Mouse (Mus musculus) limb, embryonic 11.5 days (tissue): Measurements from ENCODE around the gene Mindy2. TPM values are rescaled to one million over a fixed set of nuclear protein-coding genes. Genes with fewer than 3 reads are reported as not detected.

Experiments
- ATAC-seq: fragments of 200-750 bp; cut with Nextera tagmentation; 2 replicates; pipeline ENCODE4 v1.8.0; 2017; ENCODE audit warnings: low read depth; ENCODE audit not compliant: insufficient number of reproducible peaks, low FRiP score, low TSS enrichment
- DNase-seq: peaks from one replicate; pipeline ENCODE4 v3.0.0-alpha.2; 2015; ENCODE audit warnings: low spot score
- H3K27ac ChIP-seq: fragments of 300-500 bp; sonication (generic); replicated peaks from 2 replicates; pipeline ENCODE4 v1.5.1; 2014; ENCODE audit warnings: low read depth, mild to moderate bottlenecking, low read length
- H3K27me3 ChIP-seq: fragments of 300-500 bp; sonication (generic); 2 replicates; pipeline ENCODE4 v1.6.1; 2014; ENCODE audit warnings: mild to moderate bottlenecking, low read length, mixed read lengths; ENCODE audit not compliant: control insufficient read depth, insufficient read depth
- H3K36me3 ChIP-seq: fragments of 300-500 bp; sonication (generic); 2 replicates; pipeline ENCODE4 v1.6.1; 2014; ENCODE audit warnings: mild to moderate bottlenecking, low read length, moderate library complexity, mixed read lengths; ENCODE audit not compliant: control insufficient read depth, insufficient read depth
- H3K4me1 ChIP-seq: fragments of 300-500 bp; sonication (generic); 2 replicates; pipeline ENCODE4 v1.6.1; 2014; ENCODE audit warnings: low read length, mixed read lengths; ENCODE audit not compliant: control insufficient read depth, insufficient read depth
- H3K4me2 ChIP-seq: fragments of 300-500 bp; sonication (generic); 2 replicates; pipeline ENCODE4 v1.6.1; 2014; ENCODE audit warnings: low read depth, mild to moderate bottlenecking, moderate library complexity; ENCODE audit not compliant: severe bottlenecking
- H3K4me3 ChIP-seq: fragments of 300-500 bp; sonication (generic); 2 replicates; pipeline ENCODE4 v1.5.1; 2014; ENCODE audit warnings: low read depth, low read length
- H3K9ac ChIP-seq: fragments of 300-500 bp; sonication (generic); 2 replicates; pipeline ENCODE4 v1.6.1; 2014; ENCODE audit warnings: mild to moderate bottlenecking, low read length
- H3K9me3 ChIP-seq: fragments of 300-500 bp; sonication (generic); 2 replicates; pipeline ENCODE4 v1.6.1; 2016; ENCODE audit warnings: low read length; ENCODE audit not compliant: control insufficient read depth
- WGBS: fragments of 180-500 bp; shearing (Covaris S2); extraction: QIAGEN DNeasy Blood & Tissue Kit; methylation state at CpG from one replicate; pipeline ENCODE4 v1.1.7; 2014; 5-methylcytosine and 5-hydroxymethylcytosine counted together
- polyA plus RNA-seq: library from polyadenylated mRNA; unstranded; fragments of >200 nt; fragmentation: Nextera tagmentation; extraction: Ambion mirVana; gene quantifications from 2 replicates; pipeline ENCODE4 v1.2.1, GENCODE M21; 2014

Mindy2 gene
- polyA plus RNA-seq, 1 experiment from 2014 or later: 4.3 TPM

DNA sequence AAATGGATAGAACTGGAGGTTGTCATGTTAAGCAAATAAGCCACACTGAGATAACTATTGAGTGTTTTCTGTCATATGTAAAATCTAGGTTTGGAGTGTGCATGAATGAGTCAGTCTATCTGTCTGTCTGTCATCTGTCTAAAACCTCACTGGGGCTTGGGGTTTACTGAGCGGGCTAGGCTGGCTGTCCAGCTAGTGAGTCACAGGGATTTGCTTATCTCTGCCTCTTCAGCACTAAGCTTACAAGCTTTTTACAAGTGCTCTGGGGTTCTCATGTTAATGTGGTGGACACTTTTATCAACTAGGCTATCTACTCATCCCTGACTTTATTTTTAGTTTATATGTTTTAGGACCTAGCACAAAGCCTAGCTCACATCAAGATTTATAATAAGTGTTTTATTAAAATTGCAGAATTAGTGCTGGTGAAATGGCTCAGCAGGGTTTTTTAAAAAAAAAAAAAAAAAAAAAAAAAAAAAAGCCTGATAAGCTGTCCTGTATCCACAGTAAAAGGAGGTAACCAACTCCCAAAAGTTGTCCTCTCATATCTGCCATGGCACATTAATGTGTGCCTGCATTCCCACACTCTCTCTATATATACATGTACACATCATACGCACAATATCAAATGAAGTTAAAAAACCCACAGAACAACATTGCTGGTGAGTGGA lies 31.5 kb upstream of the Mindy2 start:
- Histone ChIP-seq H3K4me1 (no peaks in the 10 kb centered on the region), H3K4me2 (no peak overlapping the region), H3K4me3 (no peak overlapping the region), H3K9ac (no peak overlapping the region), H3K9me3 (no peaks in the 10 kb centered on the region), H3K27ac (no peak overlapping the region), H3K27me3 (no peaks in the 10 kb centered on the region), H3K36me3 (no peaks in the 10 kb centered on the region)
- no peak for DNase-seq
- ATAC-seq: no peak
- 91% methylated on average over 2 of the region's 2 CpGs for WGBS

DNA sequence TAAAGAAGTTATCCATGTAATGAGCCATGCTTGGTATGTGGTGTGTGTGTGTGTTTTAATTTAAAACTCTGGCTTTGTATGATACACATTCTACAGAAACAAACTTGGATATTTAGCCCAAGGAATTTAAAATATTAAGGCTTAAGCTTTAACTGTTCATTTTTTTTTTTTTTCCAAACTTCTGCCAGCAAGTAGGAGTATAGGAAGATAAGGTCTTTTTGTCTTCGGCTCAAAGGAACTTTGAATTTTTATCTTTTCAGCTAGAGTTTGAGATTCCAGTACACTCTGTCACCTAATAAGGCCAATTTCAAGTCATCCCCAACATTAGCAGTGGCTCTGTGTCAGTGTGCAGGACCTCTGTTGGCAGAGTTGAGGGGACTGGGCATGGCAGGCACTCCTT lies 25.2 kb upstream of the Mindy2 start:
- Histone ChIP-seq H3K9ac (no peak overlapping the region), H3K9me3 (no peaks in the 10 kb centered on the region), H3K27ac (no peak overlapping the region), H3K27me3 (no peaks in the 10 kb centered on the region), H3K4me3 (no peak overlapping the region), H3K36me3 (no peaks in the 10 kb centered on the region), H3K4me1 (no peaks in the 10 kb centered on the region), H3K4me2 (no peak overlapping the region)
- DNase-seq (no peak), ATAC-seq (no peak)
- 94% methylated on average over 1 of the region's 1 CpGs for WGBS

DNA sequence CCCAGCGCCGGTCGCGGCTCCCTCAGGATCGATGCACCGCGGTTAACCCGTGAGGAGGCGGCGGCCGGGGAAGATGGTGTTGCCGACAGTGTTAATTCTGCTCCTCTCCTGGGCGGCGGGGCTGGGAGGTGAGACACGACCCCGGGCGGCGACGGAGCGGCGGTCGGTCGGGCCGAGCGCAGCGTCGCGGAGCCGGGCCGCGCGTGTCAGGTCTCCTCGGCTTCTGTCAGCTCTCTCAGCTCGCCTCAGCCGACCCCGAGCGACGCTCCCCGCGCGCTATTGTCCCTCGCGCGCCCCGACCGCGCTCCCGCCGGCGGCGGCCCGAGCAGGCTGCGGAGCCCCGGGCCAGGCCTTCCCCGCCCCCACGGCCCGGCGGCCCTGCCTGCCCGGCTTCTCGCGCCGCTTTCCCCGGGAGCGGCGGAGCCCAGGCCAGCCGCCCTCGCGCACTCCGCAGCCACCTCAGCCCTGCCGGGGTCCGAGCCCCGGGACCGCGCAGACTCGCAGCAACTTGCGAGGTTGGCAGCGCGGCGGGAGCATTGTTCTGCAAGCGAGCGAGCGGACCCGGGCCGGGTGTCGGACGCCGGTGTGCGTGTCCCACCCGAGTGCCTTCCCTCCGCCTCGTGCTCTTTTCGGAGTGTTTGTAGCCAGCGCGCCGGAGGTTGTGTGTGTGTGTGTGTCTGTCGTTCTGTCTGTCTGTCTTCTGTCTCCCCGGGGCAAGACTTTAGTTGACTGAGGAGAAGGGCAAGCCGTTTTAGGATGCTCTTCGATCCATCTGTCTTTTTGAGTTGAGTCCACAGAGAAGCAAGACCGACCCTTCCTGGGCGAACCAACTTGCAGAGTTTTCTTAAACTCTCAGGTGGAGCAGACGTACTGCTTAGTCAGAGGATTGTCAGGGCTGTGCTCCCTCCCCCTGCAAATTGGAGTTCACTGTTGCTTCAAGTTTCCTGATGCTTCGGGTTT lies 22.4 kb upstream of the Mindy2 start:
- Histone ChIP-seq H3K27me3 (no peaks in the 10 kb centered on the region), H3K36me3 (no peaks in the 10 kb centered on the region), H3K27ac (peak overlapping the region; percentile 93), H3K4me1 (no peaks in the 10 kb centered on the region), H3K4me2 (peak overlapping the region; percentile 79), H3K9ac (peak overlapping the region; percentile 96), H3K9me3 (no peaks in the 10 kb centered on the region), H3K4me3 (peak overlapping the region; percentile 77)
- WGBS: under 1% methylated on average over 93 of the region's 103 CpGs
- ATAC-seq (peak; percentile 74), DNase-seq (peak; percentile 74)

DNA sequence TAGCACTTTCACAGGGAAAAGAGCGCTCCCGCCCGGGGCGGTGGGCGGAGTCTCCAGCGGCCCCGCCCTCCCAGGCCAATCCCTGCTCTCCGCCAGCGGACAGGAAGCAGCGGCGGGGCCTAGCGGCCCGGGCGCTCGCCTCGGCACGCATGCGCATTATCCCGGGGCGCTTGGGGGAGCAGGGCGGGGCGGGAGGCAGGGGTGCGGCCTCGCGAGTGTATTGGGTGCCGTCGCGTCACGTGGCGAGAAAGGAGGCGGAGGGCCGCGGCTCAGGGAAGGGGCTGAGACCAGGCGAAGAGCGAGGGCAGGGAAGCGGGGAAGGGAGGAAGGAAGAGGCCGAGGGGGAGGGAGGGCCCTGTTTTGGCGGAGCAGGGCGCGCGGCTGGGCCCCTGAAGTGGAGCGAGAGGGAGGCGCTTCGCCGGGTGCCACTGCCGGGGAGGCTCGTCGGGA lies 21.7 kb upstream of the Mindy2 start, which contains the start of gene Adam10:
Gene Adam10, plus strand, starts transcription at position 316 of the 450 bp plus-strand sequence.
- H3K27me3 ChIP-seq: no peaks in the 10 kb centered on the region
- peak within 1 kb of the TSS; percentile 96 for H3K9ac ChIP-seq
- H3K27ac ChIP-seq: peak within 1 kb of the TSS; percentile 93
- no peaks in the 10 kb centered on the region for H3K4me1 ChIP-seq
- under 1% methylated on average over 43 of the region's 48 CpGs for WGBS
- H3K4me3 ChIP-seq: peak within 1 kb of the TSS; percentile 77
- peak within 1 kb of the TSS; percentile 79 for H3K4me2 ChIP-seq
- ATAC-seq (peak; percentile 99), DNase-seq (peak; percentile 99)
- H3K9me3 ChIP-seq: no peaks in the 10 kb centered on the region
- no peaks in the 10 kb centered on the region for H3K36me3 ChIP-seq

DNA sequence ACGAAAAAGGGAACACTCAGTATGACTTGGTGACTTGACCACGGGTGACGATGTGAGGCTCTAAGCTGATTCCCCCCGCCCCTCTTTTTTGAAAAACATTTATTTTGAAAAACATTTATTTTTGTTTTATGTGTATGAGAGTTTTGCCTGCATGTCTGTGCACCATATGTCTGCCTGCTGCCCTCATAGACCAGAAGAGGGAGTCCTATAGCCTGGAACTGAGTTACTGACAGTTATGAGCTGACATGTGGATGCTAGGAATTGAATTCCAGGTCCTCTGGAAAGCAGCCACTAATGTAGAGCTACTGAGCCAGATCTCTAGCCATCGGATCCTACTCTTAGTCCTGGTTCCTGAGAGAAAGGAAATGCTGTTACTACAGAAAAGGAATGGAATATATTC lies 19.0 kb upstream of the Mindy2 start:
- 89% methylated on average over 5 of the region's 5 CpGs for WGBS
- DNase-seq (no peak), ATAC-seq (no peak)
- no peak overlapping the region for H3K4me2 ChIP-seq
- no peak overlapping the region for H3K4me3 ChIP-seq
- H3K9ac ChIP-seq: no peak overlapping the region
- no peaks in the 10 kb centered on the region for H3K9me3 ChIP-seq
- H3K27me3 ChIP-seq: no peaks in the 10 kb centered on the region
- no peak overlapping the region for H3K27ac ChIP-seq
- no peaks in the 10 kb centered on the region for H3K4me1 ChIP-seq
- no peaks in the 10 kb centered on the region for H3K36me3 ChIP-seq

DNA sequence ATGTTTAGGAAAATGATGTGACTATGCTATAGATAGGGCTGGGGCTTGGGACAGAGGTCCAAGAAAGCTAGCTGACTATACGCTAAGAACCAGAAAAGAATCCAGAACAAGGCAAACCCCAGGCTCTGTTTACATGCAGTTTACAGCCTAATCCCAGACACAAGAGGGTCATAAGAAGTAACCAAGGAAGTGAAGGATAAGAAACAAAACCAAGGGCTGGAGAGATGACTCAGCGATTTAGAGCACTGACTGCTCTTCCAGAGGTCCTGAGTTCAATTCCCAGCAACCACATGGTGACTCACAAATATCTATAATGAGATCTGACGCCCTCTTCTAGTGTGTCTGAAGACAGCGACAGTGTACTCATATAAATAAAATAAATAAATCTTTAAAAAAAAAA lies 18.1 kb upstream of the Mindy2 start:
- Histone ChIP-seq H3K27me3 (no peaks in the 10 kb centered on the region), H3K4me3 (no peak overlapping the region), H3K9ac (no peak overlapping the region), H3K9me3 (no peaks in the 10 kb centered on the region), H3K4me2 (no peak overlapping the region), H3K36me3 (no peaks in the 10 kb centered on the region), H3K4me1 (no peaks in the 10 kb centered on the region), H3K27ac (no peak overlapping the region)
- ATAC-seq (no peak), DNase-seq (no peak)
- WGBS: 82% methylated on average over 4 of the region's 4 CpGs

DNA sequence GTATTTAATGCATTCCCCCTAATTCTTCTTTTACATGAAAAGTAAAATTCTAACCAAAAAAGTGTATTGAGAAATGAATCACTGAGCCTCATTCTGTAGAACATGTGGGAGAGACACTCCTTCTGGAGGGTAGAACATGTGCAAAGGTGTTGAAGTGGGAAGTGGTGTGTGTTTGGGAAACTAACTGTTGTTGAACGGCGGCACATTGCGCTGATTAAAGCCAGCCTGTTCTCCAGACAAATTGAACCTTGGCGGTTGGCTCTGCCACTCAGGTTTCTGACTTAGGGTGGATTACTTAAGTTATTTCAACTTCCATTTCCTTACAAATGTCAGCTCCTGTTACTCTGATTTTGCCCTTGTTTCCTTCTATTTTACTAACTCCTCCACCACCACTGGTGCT lies 16.7 kb upstream of the Mindy2 start:
- Histone ChIP-seq H3K27me3 (no peaks in the 10 kb centered on the region), H3K9me3 (no peaks in the 10 kb centered on the region), H3K36me3 (no peaks in the 10 kb centered on the region), H3K9ac (no peak overlapping the region), H3K4me1 (no peaks in the 10 kb centered on the region), H3K4me2 (no peak overlapping the region), H3K4me3 (no peak overlapping the region), H3K27ac (no peak overlapping the region)
- 32% methylated on average over 4 of the region's 4 CpGs for WGBS
- DNase-seq: peak; percentile 49
- ATAC-seq: no peak

DNA sequence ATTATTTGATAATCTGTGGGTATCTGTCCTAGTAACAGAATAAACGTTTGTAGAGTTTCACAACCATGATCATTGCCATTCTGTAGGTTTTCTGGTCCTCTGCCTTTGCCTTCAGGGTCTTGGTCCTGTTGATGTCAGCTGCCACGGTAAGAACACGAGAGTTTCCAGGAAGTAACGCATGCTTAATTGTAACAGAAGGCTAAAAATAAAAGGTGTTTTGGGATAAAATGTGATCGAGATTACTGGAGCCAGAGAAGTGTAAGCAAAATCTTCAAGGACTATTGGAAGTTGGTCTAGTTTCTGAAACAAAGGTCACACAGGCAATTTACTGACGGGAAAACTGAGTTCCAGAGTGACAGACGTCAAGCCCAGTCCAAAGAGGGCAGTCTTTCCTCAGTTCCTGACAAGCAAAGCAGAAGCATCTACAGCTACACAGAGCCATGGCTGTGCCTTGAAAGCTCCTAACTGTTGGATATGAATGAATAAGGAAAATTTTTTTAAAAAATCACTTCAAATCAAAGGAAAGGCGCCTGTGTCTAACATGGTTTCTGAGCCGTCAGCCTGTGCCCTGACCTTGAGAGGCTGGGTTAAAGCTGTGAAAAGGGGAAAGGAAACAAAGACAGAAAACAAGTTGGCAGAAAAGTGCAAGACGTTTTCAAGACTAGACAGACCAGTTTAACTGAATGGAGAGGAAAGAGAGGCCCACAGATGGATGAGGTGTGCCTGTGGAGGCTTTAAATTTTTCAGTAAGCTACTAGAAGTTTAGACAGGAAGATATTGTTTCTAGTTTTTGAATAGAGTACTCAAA lies 15.0 kb upstream of the Mindy2 start:
- Histone ChIP-seq H3K4me1 (no peaks in the 10 kb centered on the region), H3K27me3 (no peaks in the 10 kb centered on the region), H3K36me3 (no peaks in the 10 kb centered on the region), H3K27ac (no peak overlapping the region), H3K9me3 (no peaks in the 10 kb centered on the region), H3K4me3 (no peak overlapping the region), H3K9ac (no peak overlapping the region), H3K4me2 (no peak overlapping the region)
- DNase-seq: no peak
- ATAC-seq: no peak
- 61% methylated on average over 10 of the region's 10 CpGs for WGBS
